In genomic region chr13:103847614-103848013, GRCm38 (mm10) we compare ENCODE assay signal across 26 mouse cellular contexts.
"Had no signal": no experiment of that assay in that cellular context is flagged by ENCODE, and none has a peak within 500 bp of the region (broad histone marks: within the 10 kb centered on the region; RNA-seq: fewer than 3 reads in every experiment).

No protein-coding gene starts in this region.

- H3K4me3 ChIP-seq: embryonic facial prominence, embryonic 10.5 days; embryonic facial prominence, embryonic 12.5 days; embryonic facial prominence, embryonic 13.5 days; embryonic facial prominence, embryonic 15.5 days; erythroblast, embryonic 14.5 days; forebrain, embryonic 10.5 days; forebrain, embryonic 12.5 days; forebrain, embryonic 13.5 days; forebrain, embryonic 15.5 days; gastrocnemius, adult 2 months; heart, adult 2 months; heart, embryonic 10.5 days had no signal

- H3K27ac ChIP-seq: embryonic facial prominence, embryonic 10.5 days; embryonic facial prominence, embryonic 12.5 days; embryonic facial prominence, embryonic 13.5 days; embryonic facial prominence, embryonic 15.5 days; forebrain, embryonic 10.5 days; forebrain, embryonic 12.5 days; forebrain, embryonic 13.5 days; forebrain, embryonic 15.5 days; gastrocnemius, adult 2 months; heart, adult 2 months; heart, embryonic 10.5 days had no signal

- H3K9me3 ChIP-seq: embryonic facial prominence, embryonic 10.5 days; embryonic facial prominence, embryonic 12.5 days; embryonic facial prominence, embryonic 13.5 days; embryonic facial prominence, embryonic 15.5 days; forebrain, embryonic 10.5 days; forebrain, embryonic 12.5 days; forebrain, embryonic 13.5 days; forebrain, embryonic 15.5 days; heart, embryonic 10.5 days had no signal

- H3K9ac ChIP-seq: embryonic facial prominence, embryonic 12.5 days; embryonic facial prominence, embryonic 13.5 days; embryonic facial prominence, embryonic 15.5 days; forebrain, embryonic 12.5 days; forebrain, embryonic 13.5 days; forebrain, embryonic 15.5 days; forebrain, postnatal 0 days had no signal

- ATAC-seq: forebrain, embryonic 13.5 days; forebrain, embryonic 14.5 days; forebrain, embryonic 15.5 days; forebrain, embryonic 16.5 days; forebrain, postnatal 0 days had no signal

- H3K27me3 ChIP-seq: embryonic facial prominence, embryonic 12.5 days; embryonic facial prominence, embryonic 13.5 days; embryonic facial prominence, embryonic 15.5 days; forebrain, embryonic 12.5 days; forebrain, embryonic 13.5 days; forebrain, embryonic 15.5 days had no signal

- DNase-seq: cerebellum, postnatal 10 days; cerebellum, postnatal 14 days; cerebellum, postnatal 25 days; cerebellum, postnatal 36 days; embryo, embryonic 11 days; forebrain, postnatal 0 days; gastrocnemius, adult 2 months; gastrocnemius, postnatal 10 days; gastrocnemius, postnatal 14 days; gastrocnemius, postnatal 25 days; gastrocnemius, postnatal 36 days; heart, adult 11 months; heart, adult 18-20 months; heart, adult 2 months had no signal

- H3K4me1 ChIP-seq: embryonic facial prominence, embryonic 10.5 days; embryonic facial prominence, embryonic 12.5 days; embryonic facial prominence, embryonic 13.5 days; embryonic facial prominence, embryonic 15.5 days; forebrain, embryonic 10.5 days; forebrain, embryonic 12.5 days; forebrain, embryonic 13.5 days; forebrain, embryonic 15.5 days; heart, embryonic 10.5 days had no signal
